Mouse (Mus musculus) layer of hippocampus, postnatal 25 days (tissue): ENCODE data around the gene Acvr1. TPM values are rescaled to one million over a fixed set of nuclear protein-coding genes. Genes with fewer than 3 reads are reported as not detected.

Experiments used
- DNase-seq, 2 experiments: peaks; one replicate each; pipeline ENCODE4 v3.0.0; 2022; ENCODE audit warnings: mixed read lengths in 2 of 2, low spot score in 1 of 2; ENCODE audit errors: extremely low spot score in 1 of 2
- total RNA-seq, 2 experiments: library from RNA; stranded (reverse); gene quantifications; 2 replicates each; pipeline ENCODE4 v1.2.3; 2021

Gene Acvr1
- total RNA-seq, 2 experiments from 2014 or later = 43.1 to 48.2 TPM

DNA sequence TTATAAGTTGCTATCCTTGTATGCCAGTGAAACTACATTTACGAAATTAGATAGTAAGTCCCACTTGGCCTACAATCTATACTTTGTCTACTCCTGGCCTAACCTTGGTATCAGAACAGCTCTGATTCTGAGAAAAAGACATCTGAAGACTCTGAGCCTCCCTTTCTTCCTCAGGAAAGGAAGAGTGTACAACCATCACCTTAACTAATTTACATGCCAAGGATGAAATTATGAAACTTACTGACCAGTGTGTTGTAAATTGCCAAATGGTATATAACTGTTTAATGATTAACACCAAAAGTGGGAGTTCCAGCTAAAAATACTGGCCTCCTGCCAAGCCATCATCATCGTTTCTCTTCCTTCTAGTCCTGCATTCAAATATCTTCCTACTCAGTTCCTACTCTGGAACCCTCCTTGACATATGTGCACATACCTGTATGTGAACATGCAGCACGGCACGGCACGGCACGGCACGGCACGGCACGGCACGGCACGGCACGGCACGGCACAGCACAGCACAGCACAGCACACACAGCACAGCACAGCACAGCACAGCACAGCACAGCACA lies 141.4 kb downstream of the Acvr1 start:
- no peak for DNase-seq

GRCm38 (mm10) chr2:58423319-58423718 lies 143.6 kb downstream of the Acvr1 start:
- DNase-seq = no peak

GRCm38 (mm10) chr2:58419571-58419970 lies 147.4 kb downstream of the Acvr1 start:
- no peak for DNase-seq

GRCm38 (mm10) chr2:58418109-58418508 lies 148.8 kb downstream of the Acvr1 start:
- DNase-seq = no peak

DNA sequence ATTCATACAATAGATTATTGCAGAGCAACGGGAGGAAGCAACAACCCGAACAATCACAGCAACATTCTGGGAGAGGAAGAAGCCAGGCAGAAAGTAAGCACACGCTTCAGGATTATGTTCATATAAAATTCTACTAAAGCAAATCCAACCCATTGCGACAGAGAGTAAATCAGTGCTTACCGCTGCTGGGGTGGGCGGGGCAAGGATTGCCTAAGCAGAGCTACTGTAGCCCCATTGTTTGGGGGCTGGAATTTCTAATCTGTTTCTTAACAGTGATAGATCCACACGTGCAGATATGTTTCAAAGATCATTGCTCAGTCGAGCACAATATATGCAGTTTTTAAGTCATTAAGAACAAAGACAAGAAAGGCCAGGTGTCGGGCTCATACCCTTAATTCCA lies 149.3 kb downstream of the Acvr1 start:
- DNase-seq = no peak

GRCm38 (mm10) chr2:58415037-58415436 lies 151.9 kb downstream of the Acvr1 start:
- no peak for DNase-seq

- no peak for DNase-seq
Measured at GRCm38 (mm10) chr2:58408926-58409634, 157.9 kb downstream of the Acvr1 start.

- no peak for DNase-seq
Measured at GRCm38 (mm10) chr2:58403481-58403880, 163.5 kb downstream of the Acvr1 start.

DNA sequence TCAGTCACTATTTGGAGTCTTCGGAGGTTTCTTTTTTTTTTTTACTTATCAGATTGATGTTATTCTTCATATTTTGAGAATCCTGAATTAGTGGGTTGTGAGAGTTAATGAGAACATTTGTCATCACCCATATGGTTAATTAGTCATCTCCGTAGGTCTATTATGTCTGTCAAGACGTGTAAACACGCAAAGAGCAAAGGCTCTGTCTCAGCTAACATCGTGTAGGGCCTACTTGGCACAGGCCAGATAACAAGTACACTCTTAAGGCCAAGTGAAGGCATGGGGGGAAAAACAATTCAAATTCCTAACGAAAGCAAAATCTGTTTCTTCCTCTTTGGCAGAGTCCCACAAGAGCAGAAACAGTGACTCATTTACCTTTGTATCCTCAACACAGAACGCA lies 178.4 kb downstream of the Acvr1 start:
- DNase-seq = no peak

GRCm38 (mm10) chr2:58380020-58380419 lies 186.9 kb downstream of the Acvr1 start:
- DNase-seq = no peak

- DNase-seq = no peak
Measured at GRCm38 (mm10) chr2:58379475-58379874, 187.5 kb downstream of the Acvr1 start.

GRCm38 (mm10) chr2:58377417-58378130 lies 189.4 kb downstream of the Acvr1 start:
- DNase-seq = no peak

GRCm38 (mm10) chr2:58366196-58366595 lies 200.8 kb downstream of the Acvr1 start:
- DNase-seq = no peak

DNA sequence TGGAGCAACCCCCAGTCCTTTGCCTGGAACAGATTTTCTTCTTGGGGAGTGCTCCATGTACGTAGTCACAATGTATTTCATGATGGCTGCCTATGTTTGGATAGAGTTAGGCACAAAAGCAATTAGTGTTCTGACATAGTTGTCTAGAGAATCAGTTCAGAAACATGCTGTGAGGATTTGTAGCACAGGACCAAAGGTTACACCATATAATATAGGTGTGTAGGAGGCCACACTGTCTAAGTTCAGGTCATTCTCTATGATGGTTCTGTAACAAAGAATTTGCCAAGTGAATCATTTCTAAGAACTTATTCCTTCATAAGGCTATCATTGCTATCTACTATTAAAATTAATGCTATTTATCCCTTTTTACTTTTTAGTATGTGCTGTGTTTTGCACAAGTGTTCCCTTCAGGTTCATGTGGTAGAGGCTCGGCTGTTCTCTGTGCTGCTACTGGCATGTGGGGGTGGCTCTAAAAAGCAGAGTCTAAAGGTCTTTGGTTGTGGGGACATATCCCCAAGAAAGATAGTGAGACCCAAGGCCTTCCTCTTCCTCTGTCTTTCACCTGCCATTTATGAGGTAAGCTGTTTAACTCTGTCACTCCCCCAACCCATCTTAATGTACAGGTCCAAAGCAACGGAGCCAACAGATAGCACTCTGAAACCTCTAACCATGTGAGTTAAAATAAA lies 205.5 kb downstream of the Acvr1 start:
- no peak for DNase-seq

GRCm38 (mm10) chr2:58358132-58358460 lies 208.9 kb downstream of the Acvr1 start:
- DNase-seq = no peak

DNA sequence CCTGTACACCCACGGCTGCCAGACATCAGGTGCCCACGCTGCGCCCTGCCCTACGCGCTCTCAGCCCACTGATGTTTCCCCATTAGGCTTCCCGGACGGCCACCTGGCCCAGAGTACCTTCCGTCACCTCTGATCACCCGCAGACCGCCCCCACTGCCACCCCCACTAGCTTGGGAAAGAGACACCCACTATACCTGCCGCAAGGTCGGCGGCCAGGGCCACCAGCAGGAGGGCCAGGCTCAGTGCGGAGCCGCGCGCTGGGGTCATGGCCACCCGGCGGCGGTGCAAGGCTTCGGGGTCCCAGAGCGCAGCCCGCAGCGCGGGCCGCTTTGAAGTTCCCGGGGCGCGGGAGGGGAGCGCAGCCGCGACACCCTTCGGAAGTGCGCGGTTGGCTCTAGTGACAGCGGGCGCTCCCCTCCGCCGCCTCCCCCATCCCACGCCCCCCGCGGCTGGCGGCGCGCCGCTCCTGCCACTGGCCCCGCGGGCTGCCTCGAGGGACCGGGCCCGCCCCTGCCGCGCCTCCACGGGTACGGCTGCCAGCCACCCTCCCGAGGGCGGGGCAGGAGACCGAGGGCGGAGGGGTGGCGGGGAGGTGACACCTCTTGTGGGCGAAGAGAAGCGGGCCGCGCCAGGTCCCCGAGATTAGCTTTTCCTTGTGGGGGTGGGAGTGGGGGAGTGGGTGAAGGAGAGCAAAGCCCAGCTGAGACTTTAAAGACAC lies 209.4 kb downstream of the Acvr1 start, which contains the start of gene Acvr1c:
Gene Acvr1c (minus strand): TSS at position 482 of the 718 bp plus-strand sequence.
- peak; percentile 8 to 32 for DNase-seq

DNA sequence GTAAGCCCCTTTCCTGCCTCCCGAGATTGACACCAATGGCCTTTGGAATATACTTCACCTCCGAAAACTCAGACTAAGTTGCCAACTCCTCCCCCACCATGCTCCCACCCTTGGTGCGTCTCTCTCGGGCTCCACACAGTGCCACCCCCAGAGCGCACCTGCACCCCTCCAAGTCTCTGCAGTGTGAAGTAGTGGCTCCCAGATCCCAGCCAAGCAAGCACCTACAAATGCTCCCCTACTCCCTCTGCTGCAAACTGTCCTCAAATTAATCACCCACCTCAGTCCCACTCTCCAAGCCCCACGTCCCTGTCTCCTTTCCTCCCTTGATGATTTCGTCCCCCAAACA lies 209.9 kb downstream of the Acvr1 start:
- DNase-seq = peak; percentile 6 to 13

GRCm38 (mm10) chr2:58354389-58354788 lies 212.6 kb downstream of the Acvr1 start:
- no peak for DNase-seq

- no peak for DNase-seq
Measured at GRCm38 (mm10) chr2:58352846-58353245, 214.1 kb downstream of the Acvr1 start.

GRCm38 (mm10) chr2:58350657-58351056 lies 216.3 kb downstream of the Acvr1 start:
- no peak for DNase-seq
